Mouse (Mus musculus) layer of hippocampus, adult 9-11 months (tissue): ENCODE data around the gene Zc3h18.

ENCODE experiments used
- DNase-seq: peaks from one replicate; pipeline ENCODE4 v3.0.0; 2022

The Zc3h18 gene

DNA sequence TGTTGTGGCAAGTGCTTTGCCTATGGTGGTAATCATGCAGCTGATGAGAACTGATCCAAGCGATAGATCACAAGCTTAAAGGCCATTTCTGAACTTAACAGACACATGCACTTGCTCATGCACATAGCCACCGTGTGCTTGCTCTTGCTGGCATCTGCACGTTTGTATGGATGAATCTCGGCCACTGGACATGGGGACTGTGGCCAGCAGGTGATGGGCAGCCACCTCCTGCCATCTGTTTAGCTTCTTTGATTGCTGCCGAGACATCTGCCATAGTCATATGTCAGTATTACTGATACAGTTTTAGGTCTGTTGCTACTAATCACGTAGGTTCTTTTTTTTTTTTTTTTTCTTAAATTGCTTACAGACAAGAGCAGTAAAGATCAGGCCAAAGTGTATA is 18.9 kb downstream of the Zc3h18 start:
- no peak for DNase-seq

DNA sequence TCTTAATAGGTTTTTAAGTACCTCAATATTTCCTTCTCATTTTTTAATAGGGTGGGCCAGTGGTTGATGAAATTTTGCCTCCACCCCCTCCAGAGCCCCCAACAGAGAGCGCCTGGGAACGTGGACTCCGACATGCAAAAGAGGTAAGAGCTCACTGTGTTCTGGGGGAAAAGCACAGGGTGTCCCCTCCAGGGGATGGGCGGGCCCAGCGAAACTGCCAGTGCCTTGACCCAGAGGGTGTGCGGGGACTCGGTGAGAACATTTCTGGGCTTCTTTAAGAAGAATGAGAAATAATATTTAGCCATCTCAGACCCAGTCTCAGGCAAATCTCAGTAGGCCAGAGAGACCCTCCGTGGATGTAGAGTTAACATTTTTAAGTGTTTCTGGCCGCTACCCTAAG is 21.8 kb downstream of the Zc3h18 start:
- no peak for DNase-seq

DNA sequence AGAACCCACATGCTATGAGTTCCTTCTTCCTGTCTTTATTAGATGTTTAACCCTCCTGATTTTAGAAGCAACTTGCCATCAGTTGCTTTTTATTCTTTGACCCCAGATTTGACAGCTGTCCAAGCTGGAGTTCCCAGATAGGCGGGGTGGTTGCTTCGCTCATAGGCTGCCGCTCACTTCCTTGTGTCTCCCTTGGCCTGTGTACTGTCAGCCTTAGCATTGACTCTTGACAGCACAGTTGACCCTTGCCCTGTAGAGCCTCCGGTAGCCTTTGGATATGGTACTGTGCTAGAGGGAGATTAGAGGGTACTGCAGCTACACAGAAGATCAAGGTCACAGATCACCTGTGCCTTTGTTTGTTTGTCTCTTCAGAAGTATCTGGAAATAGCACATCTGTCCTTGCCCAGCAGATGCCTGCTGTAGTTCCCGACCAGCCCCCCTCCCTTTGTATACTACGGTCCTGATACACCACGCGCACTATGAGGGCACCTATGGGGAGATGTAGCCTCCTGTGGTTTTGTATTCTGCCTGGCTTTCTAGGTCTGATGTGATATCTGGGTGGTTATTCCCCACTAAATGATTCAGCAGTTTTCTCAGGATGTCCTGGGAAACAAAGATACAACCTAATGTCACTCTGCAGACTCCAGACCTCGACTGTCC is 28.9 kb downstream of the Zc3h18 start:
- no peak for DNase-seq

DNA sequence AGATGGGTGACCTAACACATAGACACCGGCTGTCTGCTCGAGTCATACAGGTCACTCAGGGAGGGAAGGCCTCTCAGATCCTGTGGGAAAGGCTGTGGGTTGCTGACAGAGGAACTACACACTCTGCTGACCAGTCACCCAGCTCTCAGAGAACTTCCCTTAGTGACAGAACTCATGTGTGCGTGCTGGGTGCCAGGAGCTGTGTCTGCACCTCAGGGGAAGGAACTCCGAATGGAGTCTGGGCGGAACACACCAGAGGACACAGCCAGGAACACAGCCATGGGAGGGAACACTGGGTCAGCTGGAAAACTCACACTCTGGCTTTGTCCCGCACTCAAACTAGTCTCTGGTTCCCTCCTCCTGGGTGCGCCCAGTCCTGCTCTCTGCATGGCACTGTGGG is 31.3 kb downstream of the Zc3h18 start:
- DNase-seq: no peak

DNA sequence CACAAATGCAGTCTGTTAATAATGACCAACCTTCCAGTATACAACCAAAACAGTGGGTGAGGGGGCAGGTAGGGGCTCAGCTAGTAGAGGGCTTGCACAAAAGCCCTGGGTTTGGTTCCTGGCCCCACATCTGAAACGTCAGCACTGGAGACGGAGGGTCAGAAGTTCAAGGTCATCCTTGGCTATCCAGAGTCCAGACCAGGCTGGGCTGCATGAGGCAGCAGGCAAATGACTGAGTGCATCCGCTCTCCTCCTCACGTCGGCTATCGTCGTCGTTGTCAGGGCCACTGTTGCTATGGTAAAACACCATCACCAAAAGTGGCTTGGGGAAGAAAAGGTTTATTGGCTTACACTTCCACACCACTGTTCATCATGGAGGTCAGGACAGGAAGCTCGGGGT is 37.9 kb downstream of the Zc3h18 start:
- no peak for DNase-seq

DNA sequence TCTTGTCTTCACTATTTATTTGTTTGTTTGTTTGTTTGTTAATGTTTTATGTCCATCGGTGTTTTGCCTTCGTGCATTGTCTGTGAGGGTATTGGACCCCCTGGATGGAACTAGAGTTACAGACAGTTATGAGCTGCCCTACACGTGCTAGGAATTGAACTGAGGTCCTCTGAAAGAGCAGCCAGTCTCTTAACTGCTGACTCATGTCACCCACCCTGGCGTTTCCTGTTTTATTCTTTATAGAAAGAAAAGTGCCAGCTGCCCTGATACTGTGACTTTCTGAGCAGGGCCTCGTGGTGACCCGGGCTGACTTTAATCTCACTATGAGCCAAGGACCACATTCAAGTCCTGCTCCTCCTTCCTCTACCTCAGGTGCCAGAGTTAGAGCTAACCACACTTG is 39.1 kb downstream of the Zc3h18 start:
- no peak for DNase-seq

DNA sequence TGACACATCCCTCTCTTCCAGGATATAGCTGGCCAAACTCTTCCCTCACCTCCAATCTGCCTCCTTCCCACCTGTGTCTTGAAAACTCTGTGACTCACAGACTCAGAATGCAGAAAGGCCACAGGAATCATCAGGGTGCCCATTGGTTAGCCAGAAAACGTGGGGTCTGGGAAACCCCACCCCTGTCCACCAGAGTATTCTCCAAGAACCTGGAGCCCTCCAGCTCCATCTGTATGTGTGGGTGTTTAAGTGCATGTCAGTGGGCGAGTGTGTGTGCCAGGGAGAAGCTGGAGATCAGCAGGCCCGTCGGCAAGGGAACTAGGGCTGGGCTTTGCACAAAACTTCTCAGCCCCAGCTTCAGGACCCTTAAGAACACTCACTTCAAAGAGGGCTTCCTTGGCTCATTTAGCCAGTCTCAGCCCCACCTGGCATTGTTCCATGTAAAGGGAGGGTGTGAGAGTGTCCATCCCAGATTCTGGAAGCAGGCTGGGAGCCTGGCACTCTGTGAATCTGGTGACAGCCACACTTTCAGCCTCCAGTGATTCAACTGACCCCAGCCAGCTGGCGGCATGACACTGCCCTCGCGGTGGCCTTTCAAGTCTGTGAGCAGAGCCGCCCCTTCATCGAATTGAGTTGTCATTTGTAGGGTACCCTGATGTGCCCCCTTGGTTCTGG is 43.6 kb downstream of the Zc3h18 start:
- no peak for DNase-seq

DNA sequence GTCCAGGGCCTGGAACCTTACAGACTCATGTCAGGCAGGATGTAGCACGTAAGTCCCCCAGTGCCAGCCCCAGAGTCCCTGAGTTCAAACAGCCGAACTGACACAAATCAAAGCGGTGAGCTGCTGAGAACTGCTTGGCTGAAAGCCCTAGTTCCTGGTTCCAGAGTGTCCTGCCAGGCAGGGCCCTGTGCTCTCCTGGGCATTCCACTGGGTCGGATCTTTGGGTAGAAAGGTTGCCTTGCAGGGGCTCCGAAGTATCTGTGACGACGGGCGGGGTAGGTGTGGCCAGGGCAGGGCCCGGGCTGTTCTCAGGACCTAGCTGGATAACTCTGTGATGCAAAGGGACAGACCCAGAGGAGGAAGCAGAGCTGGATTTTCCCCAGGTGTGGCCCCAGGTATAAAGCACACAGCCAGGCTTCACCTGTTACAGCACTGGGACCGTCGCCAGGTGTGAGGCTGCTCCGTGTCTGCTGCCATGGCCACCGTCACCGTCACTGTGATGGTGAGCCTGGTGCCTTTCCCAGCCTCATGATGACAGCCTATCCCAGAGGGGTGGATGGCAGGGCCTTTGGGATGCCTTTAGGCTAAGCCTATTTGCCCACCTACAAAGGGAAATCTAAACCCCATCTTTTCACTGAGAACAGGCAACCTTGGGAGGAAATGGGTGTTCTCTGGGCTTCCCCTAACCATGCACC is 45.1 kb downstream of the Zc3h18 start, which contains the start of gene Il17c:
TSS of gene Il17c (plus strand) at position 645 of the 695 bp plus-strand sequence.
- no peak for DNase-seq

DNA sequence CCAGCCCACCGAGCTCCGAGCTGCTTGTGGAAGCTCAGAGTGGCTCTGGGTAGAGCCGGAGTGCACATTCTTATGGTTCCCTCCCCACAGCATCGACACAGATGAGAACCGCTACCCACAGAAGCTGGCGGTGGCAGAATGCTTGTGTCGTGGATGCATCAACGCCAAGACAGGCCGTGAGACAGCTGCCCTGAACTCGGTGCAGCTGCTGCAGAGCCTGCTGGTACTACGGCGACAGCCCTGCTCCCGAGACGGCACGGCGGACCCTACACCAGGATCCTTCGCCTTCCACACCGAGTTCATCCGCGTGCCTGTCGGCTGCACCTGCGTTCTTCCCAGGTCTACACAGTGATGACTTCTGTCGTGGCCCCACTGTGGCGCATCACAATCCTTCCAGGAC is 46.8 kb downstream of the Zc3h18 start:
- no peak for DNase-seq

DNA sequence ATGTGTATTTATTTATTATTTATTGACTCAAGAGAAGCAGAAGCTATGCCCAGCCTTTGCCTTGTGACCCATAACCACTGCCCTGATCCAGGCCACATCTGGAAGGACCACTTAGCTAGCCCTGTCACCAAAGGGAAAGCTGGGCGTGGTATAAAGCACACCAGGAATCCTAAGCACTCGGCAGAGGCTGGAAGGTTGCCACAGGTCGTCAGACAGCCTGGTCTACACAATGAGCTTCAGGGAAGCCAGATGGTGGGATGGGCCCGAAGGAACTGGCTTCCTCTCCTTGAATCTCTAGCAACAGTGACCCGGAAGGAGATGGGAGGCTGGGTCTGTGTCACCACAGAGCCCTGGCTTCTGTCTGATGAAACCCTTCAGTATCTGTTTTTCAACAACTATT is 47.2 kb downstream of the Zc3h18 start:
- DNase-seq: no peak

DNA sequence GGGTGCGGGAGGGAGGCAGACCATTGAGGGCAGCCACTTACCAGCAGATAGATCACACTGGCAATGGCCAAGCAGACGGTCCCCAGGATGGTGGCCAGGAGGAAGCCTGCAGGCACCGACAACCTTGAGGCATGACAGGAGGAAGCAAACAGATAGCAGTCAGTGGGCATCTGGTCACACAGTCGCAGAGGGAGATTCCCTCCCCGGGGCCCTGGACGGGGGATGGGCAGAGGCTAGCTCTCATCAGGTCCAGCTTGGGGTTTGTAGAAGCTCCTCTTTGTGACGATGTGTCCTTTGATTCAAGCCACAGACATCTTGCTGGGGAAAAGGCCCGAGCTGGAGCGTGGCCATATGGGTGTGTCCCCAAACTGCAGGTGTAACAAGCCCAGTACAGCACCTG is 49.7 kb downstream of the Zc3h18 start:
- no peak for DNase-seq

DNA sequence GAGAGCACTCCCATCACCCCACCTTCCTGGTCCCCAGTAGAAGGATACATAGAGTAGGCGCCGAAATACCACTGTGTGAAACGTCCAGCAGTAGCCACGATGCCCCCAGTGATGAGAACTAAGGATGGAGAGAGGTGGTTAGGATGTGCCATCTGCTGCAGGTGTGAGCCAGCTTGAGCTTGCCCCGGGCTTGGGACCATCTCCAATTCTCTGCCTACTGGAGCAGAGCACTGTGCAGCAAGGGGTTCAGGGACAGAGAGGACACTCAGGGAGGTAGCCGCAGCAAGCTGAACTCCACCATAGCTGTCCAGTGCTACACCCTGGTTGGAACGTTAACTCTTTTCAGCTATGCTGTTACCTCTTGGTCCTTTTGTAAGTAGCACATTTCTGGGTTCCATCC is 51.2 kb downstream of the Zc3h18 start:
- DNase-seq: no peak

DNA sequence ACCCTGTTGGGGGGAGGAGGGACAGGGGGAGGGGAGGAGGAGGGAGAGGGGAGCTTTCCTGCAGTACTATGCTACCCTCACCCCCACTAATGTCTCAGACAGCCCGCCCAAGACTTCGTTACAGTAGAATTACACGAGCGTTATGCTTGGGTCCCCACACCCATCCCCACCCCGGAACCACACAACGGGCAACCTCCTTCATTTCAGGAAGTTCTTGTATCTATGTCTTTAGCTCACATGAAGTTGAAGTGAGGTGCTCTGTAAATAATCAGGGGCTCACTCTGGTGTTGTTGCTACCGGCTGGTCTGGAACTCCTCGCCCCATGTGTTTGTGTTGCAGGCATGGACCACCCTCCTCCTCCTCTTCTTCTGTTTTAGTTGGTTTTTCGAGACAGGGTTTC is 51.8 kb downstream of the Zc3h18 start:
- no peak for DNase-seq

DNA sequence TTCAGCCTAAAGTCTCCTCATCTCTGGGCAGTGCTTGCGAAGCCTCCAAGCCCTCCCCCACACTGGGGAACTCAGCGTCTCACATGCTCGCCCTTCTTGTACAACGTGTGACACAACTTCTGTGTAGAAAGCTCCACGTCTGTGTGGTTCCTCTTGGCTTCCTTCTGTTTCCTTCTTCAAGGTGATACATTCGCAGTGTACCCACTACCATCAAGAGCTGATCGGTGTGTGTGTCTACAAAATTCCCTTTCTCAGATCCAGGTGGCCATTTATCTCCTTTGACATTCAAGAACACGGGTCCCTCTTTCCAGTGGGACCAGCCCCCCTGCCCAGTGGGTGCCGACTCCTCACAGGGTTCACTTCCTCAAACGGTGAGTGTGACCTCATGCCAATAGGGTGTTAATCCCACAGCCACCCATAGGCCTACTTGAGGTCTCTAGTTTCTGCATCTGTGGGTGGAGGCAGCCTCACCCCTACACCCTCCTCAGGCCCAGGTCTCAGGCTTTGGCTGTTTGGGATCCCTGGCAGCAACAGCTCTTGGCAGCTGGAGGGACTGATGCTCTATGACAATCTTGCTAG is 53.7 kb downstream of the Zc3h18 start:
- DNase-seq: peak; percentile 71

DNA sequence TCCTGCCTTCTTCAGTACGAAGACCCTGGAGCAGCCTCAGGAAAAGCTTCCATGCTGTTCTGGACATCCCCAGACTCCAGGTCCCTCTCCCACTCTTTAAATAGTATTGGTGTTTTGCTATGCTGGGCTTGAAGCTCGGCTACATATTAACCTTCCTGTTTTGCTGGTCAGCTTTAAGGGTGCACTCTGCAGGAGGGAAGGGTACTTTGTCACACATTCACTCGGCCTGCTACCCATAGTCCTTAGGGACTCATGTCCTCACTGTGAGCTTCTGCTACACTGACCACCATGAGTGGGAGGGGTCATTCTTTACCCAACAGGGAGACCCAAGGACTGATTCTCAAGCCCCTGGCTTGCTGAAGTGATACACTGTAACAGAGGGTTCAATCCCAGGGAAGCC is 54.2 kb downstream of the Zc3h18 start:
- DNase-seq: no peak

DNA sequence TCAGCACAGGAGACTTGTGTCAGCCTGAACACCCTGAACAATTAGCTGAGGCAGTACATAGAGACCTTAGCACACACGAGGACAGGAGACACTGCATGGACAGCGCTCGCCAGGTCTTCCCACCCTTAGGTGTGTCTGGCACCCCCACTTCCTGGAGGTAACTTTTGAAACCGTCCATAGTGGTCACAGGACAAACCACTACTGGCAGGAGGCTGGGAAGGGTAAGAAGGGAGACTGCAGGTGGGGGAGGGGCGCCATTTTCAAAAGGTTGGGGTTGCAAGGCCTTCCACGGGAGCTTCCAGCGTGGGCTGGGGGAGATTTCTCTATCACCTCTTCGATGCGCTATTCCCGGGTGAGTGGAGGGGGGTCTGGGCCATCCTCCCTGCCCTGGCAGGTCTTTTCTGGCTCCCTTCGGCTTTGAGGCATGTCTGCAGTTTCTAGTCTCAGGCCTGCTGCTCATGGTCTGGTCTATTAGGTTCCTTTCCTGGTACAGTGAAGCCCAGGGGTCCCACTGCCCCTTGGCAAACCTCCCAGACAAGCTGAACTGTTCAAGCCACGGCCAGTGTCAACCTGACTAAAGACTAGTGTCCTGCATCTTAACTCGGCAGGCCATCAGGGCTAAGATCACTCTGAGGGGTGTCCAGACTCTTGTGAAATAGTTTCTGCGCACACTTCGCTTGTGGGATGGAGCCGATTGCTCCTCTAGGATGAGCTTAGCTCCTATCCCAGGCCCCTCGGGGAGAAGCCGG is 55.5 kb downstream of the Zc3h18 start:
- no peak for DNase-seq

DNA sequence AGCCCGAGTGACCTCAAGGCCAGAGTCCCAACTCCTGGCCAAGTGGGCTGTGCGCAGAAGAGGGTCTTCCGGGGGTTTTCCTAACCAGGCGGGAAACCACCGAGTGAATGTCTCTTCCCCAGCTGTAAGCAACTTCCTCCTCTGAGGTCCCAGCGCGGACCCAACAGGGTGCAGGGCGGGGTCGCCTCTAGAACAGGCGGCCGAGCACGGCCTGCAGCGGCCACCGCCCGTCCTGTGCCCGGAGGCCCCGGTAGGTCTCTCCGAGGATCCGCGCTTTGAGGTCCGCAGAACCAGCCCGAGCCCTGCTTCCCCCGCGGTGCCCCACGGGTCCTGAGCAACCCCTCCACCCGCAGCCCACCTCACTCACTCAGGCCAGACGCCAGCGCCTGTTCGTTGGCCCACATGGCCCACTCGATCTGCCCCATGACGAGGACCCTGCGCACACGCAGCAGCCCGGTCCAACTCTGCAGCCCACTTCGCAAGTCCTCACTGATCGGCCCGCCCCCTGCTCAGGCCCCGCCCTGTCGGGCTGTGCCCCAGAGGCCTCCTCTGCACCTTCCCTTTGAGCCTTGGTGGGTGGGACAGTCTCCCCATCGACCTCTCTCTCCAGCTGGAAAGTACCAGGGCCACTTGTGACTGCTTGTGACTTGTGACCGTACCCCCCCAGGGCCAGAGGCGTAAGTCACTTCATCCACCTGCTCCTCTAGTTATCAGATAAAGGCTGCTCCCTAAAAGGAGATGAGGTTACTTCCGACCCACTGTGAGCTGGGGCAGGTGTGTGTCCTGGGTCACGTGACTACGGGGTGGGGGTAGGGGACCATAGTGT is 56.2 kb downstream of the Zc3h18 start, which contains the start of gene Cyba:
TSS of gene Cyba (minus strand) at position 488 of the 826 bp plus-strand sequence.
- peak; percentile 52 for DNase-seq

DNA sequence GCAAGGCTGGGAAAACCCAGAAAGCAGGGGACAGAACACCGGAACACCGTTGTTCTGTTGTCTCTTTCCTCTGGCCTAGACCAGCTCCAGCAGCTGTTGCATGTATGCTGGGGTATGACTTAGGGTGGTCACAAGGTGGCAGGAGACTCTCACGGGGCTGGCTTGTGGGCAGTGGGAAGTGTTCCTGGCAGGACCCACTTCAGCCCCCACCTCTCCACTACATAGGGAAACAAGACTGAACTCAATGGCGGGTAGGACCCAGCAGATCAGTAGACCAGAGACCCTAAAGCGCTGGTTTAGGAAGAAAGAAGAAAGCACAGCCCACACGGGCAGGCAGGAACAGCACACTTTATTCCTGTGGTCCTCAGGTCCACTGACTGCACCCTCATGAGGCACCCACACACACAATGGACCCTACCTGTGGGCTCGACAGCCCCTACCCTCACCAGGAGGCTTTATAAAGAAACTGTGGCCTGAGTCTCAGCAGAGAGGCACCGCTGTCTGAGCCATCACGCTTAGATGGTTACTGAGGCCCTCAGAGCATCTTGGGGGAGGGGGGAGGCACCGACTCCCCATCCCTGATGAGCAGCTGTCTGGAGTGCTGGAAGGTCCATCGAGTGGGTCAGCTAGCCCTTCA is 57.0 kb downstream of the Zc3h18 start:
- DNase-seq: no peak

DNA sequence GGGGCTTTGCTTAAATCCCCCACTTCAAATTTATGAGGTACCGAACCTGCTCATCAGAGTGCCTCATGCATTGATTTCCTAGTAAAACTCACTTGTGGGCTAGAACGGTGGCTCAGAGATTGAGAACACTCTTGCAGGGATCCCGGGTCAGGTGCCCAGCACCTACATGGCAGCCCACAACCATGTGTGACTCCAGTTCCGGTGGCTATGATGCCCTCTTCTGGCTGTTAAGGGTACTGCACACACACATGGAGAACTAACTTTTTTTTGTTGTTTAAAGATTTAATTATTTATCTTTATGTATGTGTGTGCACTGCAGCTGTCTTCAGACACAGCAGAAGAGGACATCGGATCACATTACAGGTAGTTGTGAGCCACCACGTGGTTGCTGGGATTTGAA is 59.0 kb downstream of the Zc3h18 start:
- no peak for DNase-seq

DNA sequence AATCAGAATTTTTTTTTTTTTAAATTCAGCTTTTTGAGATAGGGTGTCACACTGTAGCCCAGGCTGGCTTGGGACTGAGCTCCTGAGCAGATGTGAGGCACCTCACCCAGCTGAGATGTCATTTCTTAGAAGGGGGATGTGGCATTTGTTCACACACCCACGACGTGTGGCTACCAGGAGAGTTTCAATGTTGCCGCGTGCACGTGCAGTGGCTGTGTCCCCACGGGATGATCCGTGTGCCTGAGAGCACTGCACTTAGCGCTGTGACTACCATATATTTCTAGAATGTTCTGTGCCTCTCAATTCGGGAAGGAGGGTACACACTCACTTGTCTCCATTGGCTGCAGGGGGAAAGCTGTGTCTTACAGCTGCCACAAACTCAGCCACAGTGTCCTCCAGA is 59.7 kb downstream of the Zc3h18 start:
- no peak for DNase-seq

DNA sequence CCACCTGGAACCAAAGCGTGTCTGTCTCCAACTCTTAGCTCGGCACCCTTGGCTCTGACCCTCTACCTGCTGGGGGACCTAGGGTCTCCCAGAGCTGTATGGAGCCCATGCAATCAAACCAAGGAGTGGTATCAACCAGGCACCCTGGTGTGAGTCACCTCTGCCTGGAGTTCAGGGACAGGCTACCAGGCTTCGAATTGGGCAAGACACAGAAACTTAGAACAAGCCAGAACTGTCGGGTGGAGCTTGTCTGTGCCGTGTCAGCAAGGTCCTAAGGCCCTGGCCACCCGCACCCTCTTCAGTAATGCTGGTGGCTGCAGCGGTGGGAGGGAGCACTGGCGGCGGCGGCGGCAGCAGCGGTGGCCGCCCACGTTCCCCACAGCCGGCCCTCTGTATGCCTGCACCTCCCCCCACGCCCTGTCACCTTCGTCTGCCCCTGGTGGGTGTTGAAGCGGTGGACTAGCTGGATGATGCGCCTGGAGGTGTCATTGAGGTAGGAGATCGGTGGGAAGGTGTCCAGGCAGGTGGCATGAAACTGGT is 60.2 kb downstream of the Zc3h18 start:
- DNase-seq: no peak
